Mouse (Mus musculus) bone marrow, adult 2 months (tissue): ENCODE results near the gene Rcbtb2. TPM values are rescaled to one million over a fixed set of nuclear protein-coding genes. Genes with fewer than 3 reads are reported as not detected.

Experiments used
- H3K27ac ChIP-seq: fragments of 200-500 bp; 2 replicates; pipeline ENCODE4 v1.5.1; 2012; ENCODE audit warnings: low read depth, mild to moderate bottlenecking, control low read depth, inconsistent platforms, low read length; ENCODE audit not compliant: control insufficient read depth, poor library complexity, insufficient read depth
- H3K4me1 ChIP-seq: fragments of 200-500 bp; 2 replicates; pipeline ENCODE4 v1.6.1; 2011; ENCODE audit warnings: low read length; ENCODE audit not compliant: control insufficient read depth, insufficient read depth
- H3K4me3 ChIP-seq: fragments of 200-500 bp; replicated peaks from 2 replicates; pipeline ENCODE3; 2011; ENCODE audit warnings: mild to moderate bottlenecking, low read depth, low read length, control low read depth; ENCODE audit not compliant: control insufficient read depth
- CTCF ChIP-seq: fragments of 200-500 bp; IDR thresholded peaks from 2 replicates; pipeline ENCODE4 v1.5.1; 2011; ENCODE audit warnings: low read length, control low read depth; ENCODE audit not compliant: control insufficient read depth, insufficient read depth
- POLR2A ChIP-seq: fragments of 200-500 bp; IDR thresholded peaks from 2 replicates; pipeline ENCODE4 v1.6.1; 2011; ENCODE audit warnings: low read depth, mild to moderate bottlenecking, control low read depth, low read length, borderline replicate concordance; ENCODE audit not compliant: control insufficient read depth
- WGBS: fragments of 180-500 bp; shearing (Covaris S2); methylation state at CpG from one replicate; pipeline ENCODE4 v1.1.7; 2018; 5-methylcytosine and 5-hydroxymethylcytosine counted together
- polyA plus RNA-seq: library from polyadenylated mRNA; stranded (reverse); fragments of >200 nt; gene quantifications from 2 replicates; pipeline ENCODE4 v1.2.4, GENCODE M21; 2011; ENCODE audit warnings: low replicate concordance; ENCODE audit not compliant: missing spikeins, insufficient read depth, insufficient read length

Gene Rcbtb2
- polyA plus RNA-seq, 1 experiment = 18.3 TPM

DNA sequence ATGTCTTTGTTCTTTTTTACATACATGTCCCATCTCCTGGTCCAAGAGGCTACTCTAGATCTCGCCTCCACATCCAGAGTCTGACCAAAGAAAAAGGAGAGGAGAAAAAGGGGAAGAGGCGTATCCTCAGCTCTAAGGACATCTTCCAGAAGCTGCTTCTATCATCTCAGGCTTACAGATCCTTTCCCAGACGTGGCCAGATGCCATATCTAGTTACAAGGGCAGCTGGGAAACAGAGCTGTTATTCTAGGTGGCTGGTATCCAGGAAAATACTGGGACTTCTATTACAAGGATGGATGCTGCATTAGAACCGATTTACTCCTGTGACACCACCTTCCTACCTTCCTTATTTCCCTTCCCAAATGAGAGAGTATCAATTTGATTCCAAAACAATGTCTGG lies 9.9 kb downstream of the Rcbtb2 start:
- Histone ChIP-seq H3K4me3 (no peak overlapping the region), H3K4me1 (no peaks in the 10 kb centered on the region), H3K27ac (no peak overlapping the region)
- WGBS = 62% methylated on average over 4 of the region's 4 CpGs
- TF ChIP-seq CTCF (no peak), POLR2A (no peak)

DNA sequence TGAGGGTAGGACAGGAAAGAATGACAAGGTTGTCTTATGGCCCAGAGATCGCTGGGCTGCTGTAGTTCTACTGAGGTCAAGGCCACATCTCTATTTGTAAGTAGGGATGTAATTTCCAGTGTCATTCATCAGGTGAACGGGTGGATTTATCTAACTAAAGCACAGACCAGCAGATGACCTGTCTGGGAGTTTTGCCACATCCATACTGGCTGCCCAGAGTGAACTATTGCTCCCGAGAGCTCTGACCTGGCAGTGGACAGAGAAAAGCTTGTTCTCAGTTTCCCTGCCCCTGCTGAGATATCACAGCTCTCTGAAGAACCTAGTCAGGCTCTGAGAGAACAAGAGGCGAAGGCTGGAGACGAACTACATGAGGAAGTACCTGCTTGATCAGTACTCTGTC lies 14.4 kb downstream of the Rcbtb2 start:
- no peak overlapping the region for H3K27ac ChIP-seq
- no peak overlapping the region for H3K4me3 ChIP-seq
- H3K4me1 ChIP-seq = peaks cover 2% of the 10 kb centered on the region
- no peak for TF ChIP-seq CTCF
- 64% methylated on average over 5 of the region's 5 CpGs for WGBS

DNA sequence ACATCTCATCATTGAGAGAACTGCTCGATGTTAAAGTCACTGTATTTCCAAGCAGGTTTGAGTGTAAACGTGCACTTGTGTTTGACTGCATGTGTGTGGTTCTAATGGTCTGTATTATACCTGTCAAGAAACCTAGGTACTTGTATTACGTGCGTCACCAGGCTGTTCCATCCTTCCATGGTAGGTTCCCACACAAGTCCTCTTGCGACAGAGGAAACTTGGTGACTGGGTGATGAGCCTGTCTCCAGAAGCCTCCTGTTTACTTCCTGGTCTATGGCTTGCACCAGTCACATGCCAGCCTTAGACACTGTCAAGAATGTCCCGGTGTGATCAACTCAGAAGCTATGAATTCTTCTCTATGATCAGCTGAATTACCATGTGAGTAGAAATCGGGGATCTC lies 15.6 kb downstream of the Rcbtb2 start:
- WGBS = 57% methylated on average over 7 of the region's 7 CpGs
- peaks cover 2% of the 10 kb centered on the region for H3K4me1 ChIP-seq
- no peak overlapping the region for H3K27ac ChIP-seq
- no peak for TF ChIP-seq CTCF
- TF ChIP-seq POLR2A = no peak
- H3K4me3 ChIP-seq = no peak overlapping the region

DNA sequence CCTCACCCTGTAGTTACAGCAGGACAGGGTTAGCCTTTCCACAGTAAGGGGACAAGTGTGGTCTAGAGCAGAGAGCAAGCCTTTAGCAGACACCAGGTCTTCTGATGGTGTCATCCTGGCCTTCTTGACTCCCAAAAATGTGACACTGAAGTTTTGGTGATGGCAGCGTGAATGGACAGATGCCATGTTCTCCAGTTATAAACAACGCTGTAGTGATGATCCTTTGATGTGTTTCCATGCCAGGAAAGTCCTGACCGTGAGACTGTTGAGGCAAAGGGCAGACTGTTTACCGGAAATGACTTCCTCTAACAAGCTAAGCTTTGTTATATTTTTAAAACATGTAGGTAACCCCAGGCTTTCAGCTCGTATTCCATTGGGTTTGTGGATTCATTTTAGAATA lies 17.0 kb downstream of the Rcbtb2 start:
- no peak overlapping the region for H3K27ac ChIP-seq
- no peak overlapping the region for H3K4me3 ChIP-seq
- WGBS = 64% methylated on average over 5 of the region's 5 CpGs
- H3K4me1 ChIP-seq = peaks cover 3% of the 10 kb centered on the region
- no peak for TF ChIP-seq POLR2A
- no peak for TF ChIP-seq CTCF

DNA sequence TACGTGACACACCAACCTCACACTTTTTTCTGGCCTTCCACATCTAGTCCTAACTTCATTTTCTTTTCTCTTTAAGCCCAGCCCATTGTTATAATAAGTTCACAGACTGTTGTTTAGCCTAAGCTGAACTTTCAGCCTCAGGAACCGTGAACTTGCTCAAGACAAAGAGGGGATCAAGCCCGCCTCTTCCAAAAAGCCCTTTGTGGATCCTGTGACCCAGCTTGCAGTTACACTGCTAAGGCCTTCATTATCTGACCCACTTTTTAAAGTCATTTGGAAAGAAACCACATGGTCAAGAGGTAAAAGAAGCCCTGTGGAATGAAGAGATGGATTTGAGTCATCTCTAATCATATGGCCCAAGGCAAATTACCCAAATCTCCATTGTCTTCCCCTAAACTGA lies 19.0 kb downstream of the Rcbtb2 start:
- H3K4me1 ChIP-seq = peaks cover 3% of the 10 kb centered on the region
- H3K27ac ChIP-seq = no peak overlapping the region
- 79% methylated on average over 3 of the region's 3 CpGs for WGBS

DNA sequence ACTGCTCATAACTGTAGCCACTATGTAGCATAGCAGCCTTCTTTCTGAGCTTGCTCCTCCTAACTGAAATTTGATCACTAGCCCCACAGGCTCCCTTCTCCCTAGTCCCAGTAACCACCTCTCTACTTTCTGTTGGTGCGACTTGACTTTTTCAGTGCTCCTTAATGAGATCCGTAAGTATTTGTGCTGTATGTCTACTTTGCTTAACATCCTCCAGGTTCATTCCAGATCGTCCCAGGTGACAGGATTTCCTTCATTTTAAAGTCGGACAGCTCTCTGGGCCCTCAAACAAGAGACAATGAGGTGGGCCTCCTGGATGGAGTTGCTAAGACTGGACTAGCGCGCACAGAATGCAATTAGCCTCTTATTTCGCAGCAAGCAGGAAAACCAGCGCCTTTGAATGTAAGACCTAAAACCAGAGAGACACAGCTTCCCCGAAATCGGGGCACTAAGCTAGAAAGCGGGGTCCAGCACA lies 19.6 kb downstream of the Rcbtb2 start:
- H3K27ac ChIP-seq = peak overlapping the region; percentile 93
- peaks cover 3% of the 10 kb centered on the region for H3K4me1 ChIP-seq
- TF ChIP-seq POLR2A (no peak), CTCF (no peak)
- WGBS = 1% methylated on average over 11 of the region's 11 CpGs
- peak overlapping the region; percentile 91 for H3K4me3 ChIP-seq

More for the DNA sequence above, 19.0 kb downstream of the Rcbtb2 start:
- TF ChIP-seq POLR2A = no peak
- no peak for TF ChIP-seq CTCF
- no peak overlapping the region for H3K4me3 ChIP-seq

DNA sequence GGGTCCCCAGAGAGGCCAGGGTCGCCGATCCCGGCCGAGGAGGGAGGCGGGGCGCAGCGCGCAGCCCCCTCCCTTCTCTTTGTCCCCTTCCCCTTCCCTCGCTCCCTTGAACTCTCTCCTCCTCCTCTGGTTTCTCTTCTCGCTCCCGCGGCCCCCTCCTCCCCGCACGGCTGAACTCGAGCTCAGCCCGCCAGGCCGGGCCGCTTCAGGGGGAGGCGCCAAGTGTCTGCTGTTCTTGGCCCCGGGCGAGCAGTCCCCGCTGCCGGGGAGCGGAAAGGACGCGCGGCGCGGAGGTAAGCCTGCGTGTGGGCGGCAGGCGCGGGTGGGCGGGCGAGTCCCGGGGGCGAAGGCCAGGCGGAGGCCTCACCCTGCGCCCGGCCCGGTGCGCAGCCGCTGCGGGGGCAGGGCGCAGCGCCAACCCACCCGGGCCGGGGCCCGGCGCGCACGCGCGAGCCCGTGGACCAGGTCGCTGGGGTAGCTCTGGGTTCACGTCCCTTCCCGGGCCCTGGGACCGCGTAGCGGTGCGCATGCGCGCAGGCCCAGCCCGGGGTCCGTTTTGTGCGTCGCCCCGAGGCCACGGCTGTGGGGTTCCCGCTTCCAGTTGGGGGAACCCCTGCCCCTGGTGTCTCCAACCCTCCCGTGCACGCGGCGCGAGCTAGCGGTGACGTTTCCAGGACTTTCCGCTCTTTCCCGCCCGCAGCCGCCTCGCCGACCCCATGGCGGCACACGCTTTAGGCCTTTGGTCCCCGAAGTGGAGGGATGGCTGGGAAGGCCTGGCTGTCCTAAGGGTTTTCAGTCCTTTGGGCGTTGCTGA lies 20.3 kb downstream of the Rcbtb2 start:
- H3K27ac ChIP-seq = peak overlapping the region; percentile 93
- TF ChIP-seq CTCF (0 out of 2 replicates have a peak, but pooled peaks have one; percentile 0), POLR2A (peak; percentile 73; the same call in 1 of the 2 replicates)
- peaks cover 3% of the 10 kb centered on the region for H3K4me1 ChIP-seq
- under 1% methylated on average over 88 of the region's 88 CpGs for WGBS
- peak overlapping the region; percentile 91 for H3K4me3 ChIP-seq

DNA sequence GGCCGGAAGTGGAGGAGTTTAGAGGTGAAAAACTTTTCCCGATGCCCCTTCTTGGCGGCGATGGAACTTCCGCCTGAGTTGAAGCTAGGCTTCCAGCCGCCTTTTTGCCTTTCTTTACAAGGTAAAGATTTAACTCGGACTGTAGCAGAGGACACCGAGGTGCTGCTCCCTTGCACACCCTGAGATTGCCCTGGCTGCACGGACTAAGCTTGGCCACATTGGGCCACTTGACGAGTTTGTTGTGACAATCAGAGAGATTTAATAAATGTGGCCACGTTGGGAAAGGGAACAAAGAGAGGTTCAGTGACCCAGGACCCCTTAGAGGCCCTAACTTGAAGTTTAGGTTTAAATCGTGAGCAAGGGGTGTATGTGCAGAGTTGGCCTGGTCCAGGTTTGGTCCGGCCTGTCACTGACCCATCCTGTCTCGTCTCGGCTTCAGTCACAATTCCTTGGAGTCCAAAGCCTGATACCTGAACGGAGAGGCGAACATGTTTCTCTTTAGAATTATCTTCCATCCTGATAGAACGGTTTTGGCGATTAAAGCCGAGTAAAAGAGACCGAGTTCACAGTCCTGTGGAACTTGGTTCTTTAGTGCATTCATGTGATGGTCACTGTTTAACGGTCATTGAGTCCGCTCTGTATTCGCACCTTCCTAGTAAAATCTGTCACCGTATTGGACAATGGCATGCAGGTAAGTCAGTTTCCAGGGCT lies 21.0 kb downstream of the Rcbtb2 start:
- peak overlapping the region; percentile 93 for H3K27ac ChIP-seq
- TF ChIP-seq POLR2A (no peak), CTCF (no peak)
- H3K4me1 ChIP-seq = peaks cover 3% of the 10 kb centered on the region
- WGBS = 39% methylated on average over 25 of the region's 25 CpGs
- H3K4me3 ChIP-seq = peak overlapping the region; percentile 91
